Mouse (Mus musculus): ENCODE measurements around the gene Ethe1.

The Ethe1 gene

DNA sequence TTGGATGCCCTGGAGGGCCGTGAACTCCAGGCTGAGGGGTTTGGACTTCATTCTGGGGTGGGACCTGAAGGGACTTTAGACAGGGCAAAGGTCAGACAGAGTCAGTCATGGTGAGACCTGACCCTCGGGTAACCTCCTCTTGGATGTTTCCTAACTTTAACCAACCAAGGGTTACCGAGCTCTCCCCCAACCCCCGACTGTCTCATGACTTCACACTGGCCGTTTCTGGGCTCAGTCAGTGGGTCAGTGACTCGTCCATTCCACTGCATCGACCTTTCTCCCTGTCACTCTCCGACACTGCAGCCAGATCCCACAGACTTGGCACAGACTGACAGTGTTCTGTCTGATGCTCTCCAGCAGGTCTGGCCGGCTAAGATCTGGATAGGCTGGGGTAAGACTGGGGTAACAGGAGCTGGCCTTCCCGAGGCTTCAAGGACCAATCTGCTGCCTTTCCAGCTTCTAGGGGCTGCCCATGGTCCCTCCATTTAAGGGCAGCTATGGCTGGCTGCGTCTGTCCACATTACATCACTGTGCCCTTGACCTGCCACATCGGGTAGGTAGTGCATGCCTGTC, 13.0 kb upstream of the Ethe1 start:
- in situ Hi-C loops (cut with MboI, MseI), result no loop called here

DNA sequence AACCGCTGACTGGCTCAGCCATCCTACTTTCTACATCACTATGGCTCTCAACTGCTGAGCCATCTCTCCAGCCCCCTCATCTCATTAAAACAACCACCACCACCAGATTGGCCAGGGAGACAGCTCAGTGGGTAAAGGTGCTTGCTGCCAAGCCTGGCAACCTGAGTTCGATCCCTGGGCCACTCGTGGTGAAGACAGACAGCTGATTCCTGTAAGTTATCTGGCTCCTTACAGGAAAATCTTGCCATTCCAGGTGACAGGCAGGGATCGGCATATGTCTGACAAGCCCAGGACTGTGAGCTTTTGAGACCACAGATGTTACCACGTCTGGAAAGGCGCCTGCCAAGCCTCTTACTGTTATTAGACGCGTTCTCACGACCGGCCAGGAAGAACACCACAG, 9.5 kb upstream of the Ethe1 start:
- in situ Hi-C loops (cut with MboI, MseI), result no loop called here

DNA sequence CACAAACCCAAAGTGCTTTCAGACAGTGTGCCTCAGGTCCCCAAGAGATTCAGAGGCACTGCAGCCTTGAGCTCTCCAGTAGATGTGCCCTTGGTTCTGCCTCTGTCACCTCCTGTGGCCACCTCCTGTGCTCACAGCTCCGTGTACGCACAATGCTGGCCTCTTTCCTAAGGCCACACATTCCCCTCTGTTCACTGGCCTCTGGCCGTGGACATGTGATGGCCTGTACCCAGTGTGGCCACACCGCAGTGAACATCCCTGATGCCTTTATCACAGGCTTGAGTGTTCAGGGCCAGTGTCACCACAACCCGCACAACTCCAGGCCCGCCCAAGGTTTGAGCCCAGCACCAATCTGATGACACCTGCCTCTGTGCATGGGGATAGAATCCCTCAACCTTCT, 2.5 kb upstream of the Ethe1 start:
- in situ Hi-C loops (cut with MboI, MseI), result no loop called here

DNA sequence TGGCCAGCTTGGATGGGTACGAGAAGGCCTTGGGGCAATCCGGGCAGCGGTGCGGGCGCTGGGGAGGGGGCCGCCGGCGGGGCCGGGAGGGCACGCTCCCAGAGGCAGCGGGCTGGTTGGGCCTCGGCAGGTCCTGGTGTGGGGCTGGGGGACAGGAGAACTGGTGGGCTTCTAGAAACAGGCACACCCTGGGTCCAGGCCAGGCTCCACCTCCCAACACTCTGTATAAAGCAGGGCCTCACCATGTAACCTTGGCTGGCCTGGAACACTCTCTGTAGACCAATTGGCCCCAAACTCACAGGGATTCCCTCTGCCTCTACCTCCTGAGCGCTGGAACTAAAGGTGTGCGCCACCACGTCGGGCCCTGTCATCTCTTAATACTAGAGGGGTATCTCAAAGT, 1.3 kb upstream of the Ethe1 start:
- in situ Hi-C loops (cut with MboI, MseI), result no loop called here

DNA sequence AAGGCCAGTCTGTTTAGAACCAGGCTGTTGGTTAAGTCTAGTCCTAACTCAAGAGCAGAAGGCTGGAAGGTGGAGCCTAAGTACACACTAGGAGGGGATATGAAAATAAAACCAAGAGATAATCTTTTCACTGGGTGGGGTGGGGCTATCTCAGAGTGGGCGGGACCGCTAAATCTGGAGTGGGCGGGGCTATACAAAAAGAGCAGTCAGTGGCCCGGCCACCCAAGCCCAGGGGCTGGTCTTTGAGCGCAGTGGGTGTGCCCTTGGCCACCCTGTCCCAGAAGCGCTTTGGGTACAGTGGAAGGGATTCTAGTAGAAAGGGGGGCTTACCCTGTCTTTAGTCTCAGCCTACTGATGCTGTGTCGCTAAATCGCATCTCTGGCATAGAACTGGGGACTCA, 515 bp upstream of the Ethe1 start:
- in situ Hi-C loops (cut with MboI, MseI), result no loop called here

DNA sequence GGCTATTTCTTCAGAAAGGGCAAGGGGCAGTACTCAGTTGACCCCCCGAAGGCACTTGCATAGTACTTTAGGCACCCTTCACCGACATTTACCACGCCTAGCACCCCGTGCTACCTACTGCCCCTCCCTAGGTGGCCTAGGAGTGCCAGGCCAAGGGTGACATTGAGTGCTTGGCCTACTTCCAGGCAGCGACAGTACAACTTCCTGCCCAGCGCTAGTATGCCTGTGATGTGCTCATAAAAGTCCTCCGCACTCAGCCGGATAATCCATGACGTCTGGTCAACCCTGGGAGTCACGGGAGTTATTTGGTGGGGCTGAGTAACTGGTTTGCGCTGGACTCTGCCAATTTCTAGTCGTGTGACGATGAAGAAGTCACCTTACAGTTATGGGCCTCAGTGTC, 993 bp downstream of the Ethe1 start:
- in situ Hi-C loops (cut with MboI, MseI), result no loop called here

DNA sequence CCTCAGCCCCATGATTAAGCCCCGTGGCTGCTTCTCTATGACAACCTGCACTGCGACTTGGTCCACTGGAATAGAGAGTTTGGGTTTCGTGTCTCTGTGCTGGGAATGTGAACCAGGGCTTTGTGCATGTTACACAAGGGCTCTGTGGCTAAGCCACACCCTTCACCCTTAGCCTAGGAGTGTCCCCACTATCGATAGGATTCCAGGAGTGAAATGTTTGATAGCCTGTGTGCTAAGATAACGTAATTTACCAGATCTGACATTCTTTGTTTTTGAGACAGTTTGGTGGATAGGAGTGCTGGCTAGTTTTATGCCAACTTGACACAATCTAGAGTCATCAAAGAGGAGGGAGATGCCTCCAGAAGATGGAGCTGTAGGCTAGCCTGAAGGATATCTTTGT, 4.4 kb downstream of the Ethe1 start:
- in situ Hi-C loops (cut with MboI, MseI), result no loop called here

DNA sequence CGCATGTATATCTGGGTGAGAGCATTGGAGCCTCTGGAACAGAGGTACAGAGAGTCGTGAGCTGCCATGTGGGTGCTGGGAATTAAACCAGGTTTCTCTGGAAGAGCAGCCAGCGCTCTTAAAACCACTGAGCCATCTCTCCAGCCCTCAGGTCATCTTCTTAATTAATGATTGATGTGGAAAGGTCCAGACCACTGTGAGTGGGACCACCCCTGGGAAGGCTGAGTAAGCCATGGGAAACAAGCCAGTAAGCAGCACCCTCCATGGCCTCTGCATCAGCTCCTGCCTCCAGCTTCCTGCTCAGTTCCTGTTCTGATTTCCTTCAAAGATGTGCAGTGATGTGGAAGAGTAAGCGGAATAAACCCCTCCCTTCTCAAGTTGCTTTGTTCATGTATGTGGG, 4.8 kb downstream of the Ethe1 start:
- in situ Hi-C loops (cut with MboI, MseI), result no loop called here

DNA sequence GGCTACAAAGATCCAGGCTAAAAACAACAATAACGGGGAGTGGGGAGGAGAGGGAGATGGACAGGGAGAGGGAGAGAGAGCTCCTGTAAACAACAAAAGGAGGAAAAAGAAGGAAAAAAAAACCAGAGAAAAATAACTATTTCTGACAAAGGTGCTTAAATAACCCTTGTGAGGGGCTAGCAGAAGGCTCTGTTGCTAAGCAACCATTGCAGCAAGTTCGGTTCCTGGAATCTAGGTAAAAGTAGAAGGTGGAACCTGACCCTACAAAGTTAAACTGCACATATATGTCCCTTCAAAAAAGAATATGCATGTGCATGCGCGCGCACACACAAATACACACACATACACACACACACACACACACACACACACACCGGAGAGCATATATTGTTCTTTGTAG, 5.4 kb downstream of the Ethe1 start:
- in situ Hi-C loops (cut with MboI, MseI), result no loop called here

DNA sequence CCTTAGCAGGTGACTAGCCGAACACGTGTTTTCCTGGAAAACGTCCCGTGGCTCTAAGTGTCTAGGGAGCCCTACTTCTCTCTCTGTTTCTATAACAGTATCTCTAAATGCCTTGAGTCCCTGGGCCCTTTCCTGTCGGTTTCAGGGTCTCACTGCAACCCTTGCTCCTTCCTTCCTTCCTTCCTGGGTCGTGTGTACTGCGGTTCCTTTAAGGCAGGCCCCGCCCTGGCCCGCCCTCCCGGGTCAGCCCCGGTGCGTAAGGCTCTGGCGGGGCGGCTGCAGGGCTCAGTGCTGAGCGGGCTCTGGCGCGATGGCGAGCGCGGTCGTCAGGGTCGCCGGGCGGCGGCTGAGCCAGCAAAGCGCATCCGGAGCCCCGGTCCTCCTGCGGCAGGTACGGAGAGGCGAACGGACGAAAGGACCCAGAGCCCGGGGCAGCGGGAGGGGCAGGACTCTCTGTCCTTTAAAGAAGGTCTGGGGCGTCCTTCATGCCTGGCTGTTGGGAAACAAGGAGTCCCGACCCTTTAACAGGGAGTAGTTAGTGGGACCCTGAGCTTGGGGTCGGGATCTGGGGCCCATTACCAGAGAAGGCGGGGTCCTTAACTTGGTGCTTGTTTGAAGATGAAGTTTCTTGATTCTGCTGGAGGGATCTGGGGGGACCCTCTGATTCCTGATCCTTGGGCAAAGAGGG, 6.4 kb downstream of the Ethe1 start:
- in situ Hi-C loops (cut with MboI, MseI), result no loop called here

DNA sequence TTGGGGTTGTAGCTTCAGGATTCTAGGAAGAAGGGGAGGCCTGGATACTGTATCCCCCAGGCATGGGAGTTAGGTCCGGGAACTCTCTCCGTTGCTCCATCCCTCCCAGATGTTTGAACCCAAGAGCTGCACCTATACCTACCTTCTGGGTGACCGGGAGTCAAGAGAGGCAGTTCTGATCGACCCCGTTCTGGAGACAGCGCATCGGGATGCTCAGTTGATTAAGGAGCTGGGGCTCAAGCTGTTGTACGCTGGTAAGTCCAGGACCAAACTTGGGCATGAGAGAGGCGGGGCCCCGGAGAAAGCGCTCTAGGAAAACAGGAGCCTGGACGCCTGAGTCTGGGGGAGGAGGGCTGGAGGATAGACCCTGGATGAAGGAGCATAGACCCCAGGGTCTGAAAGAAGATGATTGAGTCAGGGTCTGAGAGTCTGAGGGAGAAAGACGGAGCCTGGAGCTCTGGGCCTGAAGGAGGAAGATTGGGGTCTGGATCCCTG, 7.0 kb downstream of the Ethe1 start:
- in situ Hi-C loops (cut with MboI, MseI), result no loop called here

DNA sequence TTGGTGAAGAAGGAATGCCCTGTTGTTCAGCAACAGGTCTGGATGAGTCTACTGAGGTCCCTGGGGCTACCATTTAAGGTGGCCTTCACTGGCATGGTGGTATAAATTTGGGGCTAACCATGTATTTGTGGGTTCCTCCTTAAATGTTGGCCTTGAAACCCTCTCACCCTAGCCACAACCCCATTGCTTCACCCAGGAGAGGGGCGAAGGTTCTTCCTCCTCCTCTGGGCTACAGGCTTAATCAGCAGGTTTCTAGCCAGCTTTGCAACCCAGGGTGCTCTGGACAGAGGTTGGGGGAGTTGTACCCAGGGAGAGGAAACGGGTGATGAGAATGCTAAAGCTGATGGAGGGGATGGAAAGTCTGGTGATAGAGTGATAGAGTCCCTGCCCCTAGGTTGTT, 8.1 kb downstream of the Ethe1 start:
- in situ Hi-C loops (cut with MboI, MseI), result no loop called here

DNA sequence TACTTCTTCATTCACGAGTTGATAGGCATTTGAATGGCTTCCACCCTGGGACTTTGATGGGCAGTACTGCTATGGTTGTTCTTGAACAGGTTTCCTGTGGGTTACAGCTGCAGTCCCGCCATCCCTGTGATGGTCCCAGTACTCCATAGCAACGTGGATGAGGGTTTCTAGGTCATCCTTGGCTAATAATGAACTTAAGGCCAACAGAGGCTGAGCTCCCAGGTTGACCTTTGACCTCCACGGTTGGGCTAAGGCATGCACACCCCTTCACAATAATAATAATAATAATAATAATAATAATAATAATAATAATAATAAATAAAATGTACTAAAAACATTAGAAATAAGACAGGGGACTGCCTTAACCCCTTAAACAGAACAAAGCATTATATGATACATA, 10.8 kb downstream of the Ethe1 start:
- in situ Hi-C loops (cut with MboI, MseI), result no loop called here

DNA sequence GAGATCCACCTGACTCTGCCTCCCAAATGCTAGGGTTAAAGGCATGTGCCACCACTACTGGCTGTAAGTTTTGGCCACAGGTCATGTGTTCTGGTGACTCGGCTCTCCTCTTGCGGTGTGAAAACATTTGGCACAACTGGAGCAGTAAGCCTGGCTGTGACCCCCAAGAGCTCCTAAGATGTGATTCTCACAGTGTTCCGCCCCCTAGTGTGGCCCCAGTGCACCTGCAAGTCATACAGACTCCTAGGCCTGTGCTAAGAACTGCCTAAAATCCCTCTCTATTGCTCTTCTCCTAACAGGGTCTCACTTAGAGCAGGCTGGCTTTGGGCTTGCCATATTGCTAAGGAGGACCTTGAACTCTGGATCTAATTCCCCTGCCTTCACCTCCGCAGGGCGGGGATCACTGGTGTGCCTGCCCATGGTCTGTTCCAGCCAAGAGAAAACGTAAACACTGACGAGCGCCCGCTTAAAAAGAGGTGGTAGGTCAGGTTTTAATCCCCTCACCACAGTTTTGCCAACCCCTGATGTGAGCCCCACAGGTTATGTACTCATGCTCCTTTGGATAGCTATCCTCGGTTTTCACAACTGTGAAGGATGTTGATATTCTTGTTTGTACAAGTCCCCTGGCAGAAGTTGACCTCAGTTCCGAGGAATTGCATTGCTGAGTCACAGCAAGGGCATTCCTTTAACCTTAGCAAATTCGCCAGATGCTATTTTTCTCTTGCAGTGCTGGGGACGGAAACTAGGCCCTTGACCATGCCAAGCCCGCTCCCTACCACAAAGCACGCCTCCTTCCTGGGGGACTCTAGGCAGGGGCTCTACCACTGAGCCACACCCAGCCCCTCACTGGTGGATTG, 12.1 kb downstream of the Ethe1 start:
- in situ Hi-C loops (cut with MboI, MseI), result no loop called here

DNA sequence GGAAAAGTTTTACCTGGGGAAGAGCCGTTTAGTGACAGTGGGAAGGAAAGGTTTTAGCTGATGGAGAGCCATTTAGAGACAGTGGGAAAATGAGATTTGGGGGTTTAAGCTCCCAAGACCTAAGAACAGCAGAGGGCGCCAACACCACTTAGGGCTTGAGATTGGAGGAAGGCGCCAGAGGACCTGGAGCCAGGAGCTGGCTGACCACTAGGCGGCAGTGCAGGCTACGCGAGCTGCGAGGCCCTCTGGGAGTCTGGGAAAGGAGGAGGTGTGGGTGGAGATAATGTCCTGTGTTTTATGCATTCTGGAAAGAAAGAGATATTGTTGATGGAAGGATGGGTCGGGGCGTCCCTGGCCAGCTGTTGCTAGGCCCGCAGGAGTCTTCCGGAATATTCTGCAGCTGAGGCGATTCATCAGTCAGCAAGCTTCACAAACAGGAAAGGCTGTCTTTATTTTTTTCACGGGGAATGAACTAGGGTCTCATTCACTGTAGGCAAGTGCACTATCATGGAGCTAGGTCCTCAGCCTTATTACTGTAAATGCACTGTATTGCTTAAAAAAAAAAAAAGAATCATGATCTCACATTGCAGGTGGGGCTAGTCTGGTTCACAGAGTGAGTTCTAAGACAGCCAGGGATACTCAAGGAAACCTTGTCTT, 13.7 kb downstream of the Ethe1 start:
- in situ Hi-C loops (cut with MboI, MseI), result no loop called here

DNA sequence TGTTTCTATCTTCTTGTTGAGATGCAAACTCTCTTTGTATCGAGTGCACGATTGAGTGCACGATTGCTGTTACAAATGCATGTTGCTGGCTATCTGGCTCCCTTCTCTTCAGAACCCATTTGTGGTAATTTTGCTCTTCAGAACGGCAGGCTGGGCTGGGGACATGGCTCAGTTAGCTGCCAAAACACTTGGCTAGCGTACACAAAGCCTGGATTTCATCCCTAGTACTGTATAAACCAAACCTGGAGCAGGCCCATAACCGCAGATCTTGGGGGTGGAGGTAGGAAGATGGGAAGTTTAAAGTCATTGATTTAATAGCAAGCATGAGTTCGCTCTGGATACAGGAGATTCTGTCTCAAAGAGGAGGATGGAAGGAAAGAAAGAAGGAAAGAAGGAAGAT, 18.2 kb downstream of the Ethe1 start:
- in situ Hi-C loops (cut with MboI, MseI), result no loop called here

DNA sequence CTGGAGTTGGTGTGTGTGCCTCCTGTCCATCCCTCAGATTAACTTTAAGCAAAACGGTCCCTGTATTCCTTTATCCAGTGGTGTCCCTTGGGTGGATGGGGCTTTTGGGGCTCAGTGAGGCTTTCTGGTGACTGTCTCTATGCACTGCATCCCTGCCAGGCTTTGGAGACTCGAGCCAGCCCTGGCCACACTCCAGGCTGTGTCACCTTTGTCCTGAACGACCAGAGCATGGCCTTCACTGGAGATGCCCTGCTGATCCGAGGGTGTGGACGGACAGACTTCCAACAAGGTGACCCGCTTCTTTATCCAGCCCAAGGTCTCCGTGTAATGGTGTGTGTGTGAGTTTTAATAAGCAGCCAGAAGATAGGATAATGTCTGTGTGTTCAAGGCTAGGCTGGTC, 18.7 kb downstream of the Ethe1 start:
- in situ Hi-C loops (cut with MboI, MseI), result no loop called here

DNA sequence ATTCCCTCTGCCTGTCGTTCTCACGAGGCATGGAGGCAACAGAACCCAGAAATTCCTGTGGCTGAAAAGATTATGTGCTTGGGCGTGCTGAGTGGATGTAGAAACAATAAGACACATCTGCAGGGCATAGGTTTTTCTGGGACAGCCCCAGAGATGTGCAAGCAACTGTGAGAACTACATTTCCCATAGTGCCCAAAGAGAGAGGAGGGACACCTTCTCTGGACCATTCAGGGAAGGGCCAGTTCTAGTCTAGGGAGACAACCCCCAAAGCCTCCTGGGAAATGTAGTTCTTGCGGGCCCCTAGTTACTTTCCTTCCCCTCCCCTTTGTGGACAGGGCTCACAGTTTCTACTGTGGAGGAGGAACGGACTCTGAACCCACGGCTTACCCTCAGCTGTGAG, 20.7 kb downstream of the Ethe1 start:
- in situ Hi-C loops (cut with MboI, MseI), result no loop called here

DNA sequence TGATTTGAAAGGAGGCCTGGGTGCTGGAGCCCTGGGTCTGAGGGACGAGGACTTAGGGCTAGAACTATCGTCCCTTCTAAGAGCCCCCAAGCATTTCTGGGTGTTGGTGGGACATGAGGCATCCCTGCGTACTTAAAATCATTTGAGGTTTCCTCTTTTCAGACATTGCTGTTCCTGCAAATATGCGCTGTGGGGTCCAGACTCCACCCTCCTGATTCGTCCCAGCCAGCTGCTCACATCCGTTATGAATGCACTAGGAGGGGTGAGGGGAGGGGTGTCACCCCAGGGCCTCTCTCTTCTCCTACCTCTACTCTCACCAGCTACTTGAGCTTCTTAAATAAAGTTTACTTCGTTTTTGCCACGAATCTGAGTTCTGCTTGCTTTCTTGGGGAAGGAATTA, 21.2 kb downstream of the Ethe1 start:
- in situ Hi-C loops (cut with MboI, MseI), result no loop called here

DNA sequence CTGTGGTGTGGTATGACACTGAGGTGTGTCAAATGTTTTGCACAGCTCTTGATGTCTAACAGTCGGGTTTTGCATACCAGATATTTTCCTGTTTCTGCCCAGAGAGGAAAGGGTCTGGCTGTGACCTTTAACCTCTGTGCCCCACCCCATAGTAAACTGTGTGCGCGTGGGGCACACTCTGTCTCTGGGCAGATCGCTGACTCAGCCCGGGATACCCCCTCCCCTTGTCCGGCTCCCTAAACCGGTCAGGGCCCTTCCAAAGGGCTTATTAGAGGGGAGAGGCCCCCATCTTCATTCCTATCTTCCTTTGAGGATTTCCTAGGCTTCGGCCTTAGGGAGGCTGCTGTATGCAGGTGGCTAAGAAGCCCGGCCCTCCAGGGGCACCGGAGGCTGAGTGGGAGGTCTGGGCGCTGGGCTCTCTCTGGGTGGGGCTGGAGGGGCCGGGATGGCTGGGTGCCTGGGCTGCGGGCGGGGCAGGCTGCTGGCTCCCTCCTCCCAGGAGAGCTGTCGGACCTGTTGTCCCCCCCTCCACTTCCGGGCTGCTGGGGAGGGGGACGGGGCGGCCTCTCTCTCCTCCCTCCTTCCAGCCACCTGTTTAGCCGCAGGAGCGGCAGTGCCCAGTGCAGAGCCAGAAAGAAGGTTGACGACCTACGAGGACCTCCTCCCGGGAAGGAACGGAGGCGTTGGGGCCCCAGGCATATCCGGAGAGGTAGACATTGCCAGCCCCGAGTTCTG, 23.0 kb downstream of the Ethe1 start, which contains the start of gene Phldb3:
TSS of gene Phldb3 (plus strand) at position 620 of the 735 bp plus-strand sequence.
- in situ Hi-C loops (cut with MboI, MseI), result loop anchor here (5.0 kb wide), 1 partner anchor 47 kb away; no protein-coding TSS in a partner anchor

DNA sequence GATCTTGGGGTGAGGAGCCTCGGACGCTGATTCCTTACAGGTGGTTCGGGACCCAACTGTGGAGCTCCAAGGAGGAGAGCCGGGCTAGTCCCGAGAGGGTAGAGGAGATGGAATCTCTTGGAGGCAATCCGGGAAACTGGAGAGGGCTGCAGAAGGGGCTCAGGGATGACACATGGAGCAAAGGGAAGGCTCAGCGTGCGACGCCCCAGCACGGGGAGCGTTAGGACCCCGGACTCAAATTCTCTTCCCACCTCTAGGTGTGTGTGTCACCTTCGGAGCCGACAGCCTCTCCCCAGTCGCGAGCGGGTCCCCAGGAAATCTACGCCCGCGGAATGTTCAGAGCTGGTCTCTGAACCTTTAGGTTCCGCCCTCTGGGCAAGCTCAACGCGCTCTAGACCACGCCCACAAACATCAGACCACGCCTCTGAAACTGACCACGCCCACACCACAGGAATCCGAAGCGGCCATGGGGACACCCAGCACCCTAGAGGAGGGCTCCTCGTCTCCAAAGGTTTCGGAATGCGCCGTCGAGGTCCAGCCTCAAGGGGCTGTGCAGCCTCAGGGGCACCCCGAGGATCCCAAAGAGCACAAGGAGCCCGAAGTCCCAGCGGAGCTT, 23.6 kb downstream of the Ethe1 start:
- in situ Hi-C loops (cut with MboI, MseI), result loop anchor here (5.0 kb wide), 1 partner anchor 46 kb away; no protein-coding TSS in a partner anchor

All from T-helper 17 cell (primary cell).